Mouse (Mus musculus) bone marrow, adult 2 months (tissue): ENCODE measurements around the gene Gm42372. TPM values are rescaled to one million over a fixed set of nuclear protein-coding genes. Genes with fewer than 3 reads are reported as not detected.

Experiments
- H3K27ac ChIP-seq: fragments of 200-500 bp; 2 replicates; pipeline ENCODE4 v1.5.1; 2012; ENCODE audit warnings: low read depth, mild to moderate bottlenecking, control low read depth, inconsistent platforms, low read length; ENCODE audit not compliant: control insufficient read depth, poor library complexity, insufficient read depth
- H3K4me1 ChIP-seq: fragments of 200-500 bp; 2 replicates; pipeline ENCODE4 v1.6.1; 2011; ENCODE audit warnings: low read length; ENCODE audit not compliant: control insufficient read depth, insufficient read depth
- H3K4me3 ChIP-seq: fragments of 200-500 bp; replicated peaks from 2 replicates; pipeline ENCODE3; 2011; ENCODE audit warnings: mild to moderate bottlenecking, low read depth, low read length, control low read depth; ENCODE audit not compliant: control insufficient read depth
- CTCF ChIP-seq: fragments of 200-500 bp; IDR thresholded peaks from 2 replicates; pipeline ENCODE4 v1.5.1; 2011; ENCODE audit warnings: low read length, control low read depth; ENCODE audit not compliant: control insufficient read depth, insufficient read depth
- POLR2A ChIP-seq: fragments of 200-500 bp; IDR thresholded peaks from 2 replicates; pipeline ENCODE4 v1.6.1; 2011; ENCODE audit warnings: low read depth, mild to moderate bottlenecking, control low read depth, low read length, borderline replicate concordance; ENCODE audit not compliant: control insufficient read depth
- WGBS: fragments of 180-500 bp; shearing (Covaris S2); methylation state at CpG from one replicate; pipeline ENCODE4 v1.1.7; 2018; 5-methylcytosine and 5-hydroxymethylcytosine counted together
- polyA plus RNA-seq: library from polyadenylated mRNA; stranded (reverse); fragments of >200 nt; gene quantifications from 2 replicates; pipeline ENCODE4 v1.2.4, GENCODE M21; 2011; ENCODE audit warnings: low replicate concordance; ENCODE audit not compliant: missing spikeins, insufficient read depth, insufficient read length

Gm42372 gene
- polyA plus RNA-seq, 1 experiment, result 1.9 TPM

DNA sequence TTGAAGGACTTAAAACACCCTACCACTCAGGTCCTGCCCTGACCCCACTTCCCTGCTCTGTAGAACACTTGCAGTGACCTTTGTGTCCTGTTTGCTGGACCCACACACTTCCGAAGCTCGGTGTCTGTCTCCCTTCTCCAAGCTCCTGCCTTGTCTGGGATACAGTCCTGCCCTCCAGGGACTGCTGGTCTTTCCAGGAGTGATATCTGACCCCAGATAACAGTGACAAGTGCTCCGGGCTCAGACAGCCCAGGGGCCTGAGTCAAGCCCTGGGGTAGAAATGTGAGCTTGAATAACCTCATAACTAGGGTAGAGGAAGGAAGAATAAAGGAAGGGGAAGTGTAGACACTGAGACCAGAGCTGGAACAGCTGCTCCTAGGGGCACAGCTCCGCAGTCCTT lies 40.8 kb downstream of the Gm42372 start:
- Histone ChIP-seq H3K4me1 (peaks cover 15% of the 10 kb centered on the region), H3K27ac (0 out of 2 replicates have a peak overlapping the region, but pooled peaks have one; percentile 17)

DNA sequence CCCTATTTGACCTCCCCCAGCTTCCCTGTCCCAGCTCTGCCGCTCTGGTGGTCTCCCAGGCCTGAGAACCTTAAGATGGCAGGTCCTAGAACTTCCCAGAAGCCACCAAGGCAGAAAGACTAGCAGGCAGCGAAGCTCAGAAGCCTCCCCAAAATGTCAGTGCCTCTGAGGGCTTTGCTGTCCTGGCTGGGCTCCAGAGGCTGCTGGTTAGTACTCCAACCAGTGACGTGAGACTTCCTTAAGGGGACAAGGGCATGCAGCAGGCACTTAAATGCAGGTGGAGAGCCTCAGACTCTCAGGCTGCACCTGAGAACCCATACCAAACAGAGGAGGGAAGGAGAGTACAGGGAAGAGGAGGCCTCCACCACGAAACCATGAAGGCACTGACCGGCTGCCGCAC lies 41.3 kb downstream of the Gm42372 start:
- H3K27ac ChIP-seq, result peak overlapping the region; percentile 47
- H3K4me3 ChIP-seq, result no peak overlapping the region
- 27% methylated on average over 6 of the region's 6 CpGs for WGBS
- TF ChIP-seq CTCF, result no peak
- no peak for TF ChIP-seq POLR2A
- peaks cover 15% of the 10 kb centered on the region for H3K4me1 ChIP-seq

More for the DNA sequence above, 40.8 kb downstream of the Gm42372 start:
- TF ChIP-seq CTCF (no peak), POLR2A (no peak)
- 41% methylated on average over 4 of the region's 4 CpGs for WGBS
- no peak overlapping the region for H3K4me3 ChIP-seq

DNA sequence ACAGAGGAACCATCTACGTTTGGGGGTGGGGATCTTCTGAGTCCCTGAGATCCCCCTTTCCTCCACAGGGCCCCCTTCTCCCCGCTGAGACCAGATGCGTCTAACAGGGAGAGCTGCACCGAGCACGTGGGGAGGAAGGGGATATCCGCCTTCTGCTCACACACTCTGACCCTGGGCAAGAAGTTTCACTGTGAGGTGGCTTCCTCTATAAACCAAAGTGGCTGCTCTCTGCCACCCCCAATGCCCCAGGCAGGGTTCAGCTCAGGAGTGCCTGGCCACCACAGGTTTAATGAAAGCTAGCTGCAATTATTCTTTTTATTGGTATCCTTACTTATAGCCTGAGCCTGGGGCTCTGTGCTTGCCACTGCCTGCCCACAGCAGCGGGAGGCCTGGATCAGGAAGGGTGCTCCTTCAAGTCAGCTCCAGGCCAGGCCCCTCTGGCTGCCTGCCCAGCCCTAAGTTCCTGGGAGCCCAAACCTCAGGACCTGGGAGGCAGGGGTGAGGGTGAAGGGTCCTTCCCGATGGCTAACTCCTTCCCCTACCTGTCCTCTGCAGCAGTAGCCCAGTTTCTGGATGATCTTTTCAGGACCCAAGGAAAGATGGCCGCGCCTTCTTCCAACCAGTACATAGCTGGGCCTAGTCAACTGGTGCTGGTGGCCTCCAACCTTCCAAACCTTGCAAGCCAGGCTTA lies 42.1 kb downstream of the Gm42372 start:
- TF ChIP-seq CTCF, result no peak
- no peak for TF ChIP-seq POLR2A
- Histone ChIP-seq H3K4me1 (peaks cover 15% of the 10 kb centered on the region), H3K4me3 (no peak overlapping the region), H3K27ac (peak overlapping the region; percentile 47)
- 24% methylated on average over 10 of the region's 10 CpGs for WGBS

DNA sequence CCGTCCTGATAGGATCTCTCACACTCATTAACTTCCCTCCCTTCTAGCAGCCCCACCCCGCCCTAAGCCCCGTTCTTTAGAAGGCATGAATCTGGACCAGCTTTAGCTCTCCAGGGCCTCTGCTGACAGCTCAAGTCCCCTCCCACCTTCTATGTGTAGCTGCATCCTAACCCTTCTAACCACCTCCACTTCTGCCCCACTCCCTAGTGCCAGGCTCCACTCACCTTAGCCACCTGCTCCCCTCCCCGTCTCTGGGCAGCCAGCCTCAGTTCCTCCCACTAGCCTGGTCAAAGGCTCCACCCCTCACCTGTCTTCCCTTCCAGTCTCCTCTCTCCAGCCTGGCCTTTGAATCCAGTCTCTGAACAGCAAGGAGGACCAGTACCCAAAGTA lies 42.6 kb downstream of the Gm42372 start:
- H3K4me3 ChIP-seq, result no peak overlapping the region
- WGBS, result 23% methylated on average over 4 of the region's 4 CpGs
- peaks cover 15% of the 10 kb centered on the region for H3K4me1 ChIP-seq
- no peak overlapping the region for H3K27ac ChIP-seq
- TF ChIP-seq CTCF, result no peak
- no peak for TF ChIP-seq POLR2A

DNA sequence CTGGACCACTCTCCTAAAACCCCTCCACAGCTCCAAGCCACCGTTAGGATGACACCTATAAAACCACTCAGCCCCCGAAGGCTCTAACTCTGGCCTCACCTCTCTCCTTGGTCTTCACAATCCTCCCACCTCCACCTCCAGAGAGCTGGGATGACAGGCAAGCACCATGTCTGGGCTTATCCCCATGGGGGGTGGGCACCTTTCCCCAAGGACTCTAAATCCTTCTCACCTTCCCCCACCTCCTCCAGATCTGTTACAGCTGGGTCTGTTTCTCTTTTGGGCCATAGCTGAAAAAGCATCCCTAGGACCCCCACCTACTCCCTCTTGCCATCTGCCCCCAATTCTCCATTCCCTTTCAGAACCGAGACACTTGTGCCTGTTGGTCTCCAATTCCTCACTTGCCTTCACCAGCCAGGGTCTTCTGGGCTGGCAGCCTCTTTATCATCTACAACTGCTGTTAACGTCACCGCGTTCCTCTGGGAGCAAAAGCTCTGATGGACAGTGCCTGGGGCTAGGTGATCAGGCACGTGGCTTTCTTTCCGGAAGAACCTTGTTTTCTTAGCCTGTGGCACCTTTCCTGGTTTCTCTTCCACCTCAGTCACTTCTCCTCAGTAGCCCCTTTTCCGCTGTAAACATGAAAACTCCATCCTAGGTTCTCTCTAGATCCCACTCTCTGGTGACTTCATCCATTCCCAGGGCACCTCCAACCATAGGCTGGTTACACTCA lies 43.2 kb downstream of the Gm42372 start:
- no peak overlapping the region for H3K4me3 ChIP-seq
- WGBS, result 50% methylated on average over 9 of the region's 9 CpGs
- peaks cover 15% of the 10 kb centered on the region for H3K4me1 ChIP-seq
- no peak overlapping the region for H3K27ac ChIP-seq
- TF ChIP-seq POLR2A, result no peak
- no peak for TF ChIP-seq CTCF

DNA sequence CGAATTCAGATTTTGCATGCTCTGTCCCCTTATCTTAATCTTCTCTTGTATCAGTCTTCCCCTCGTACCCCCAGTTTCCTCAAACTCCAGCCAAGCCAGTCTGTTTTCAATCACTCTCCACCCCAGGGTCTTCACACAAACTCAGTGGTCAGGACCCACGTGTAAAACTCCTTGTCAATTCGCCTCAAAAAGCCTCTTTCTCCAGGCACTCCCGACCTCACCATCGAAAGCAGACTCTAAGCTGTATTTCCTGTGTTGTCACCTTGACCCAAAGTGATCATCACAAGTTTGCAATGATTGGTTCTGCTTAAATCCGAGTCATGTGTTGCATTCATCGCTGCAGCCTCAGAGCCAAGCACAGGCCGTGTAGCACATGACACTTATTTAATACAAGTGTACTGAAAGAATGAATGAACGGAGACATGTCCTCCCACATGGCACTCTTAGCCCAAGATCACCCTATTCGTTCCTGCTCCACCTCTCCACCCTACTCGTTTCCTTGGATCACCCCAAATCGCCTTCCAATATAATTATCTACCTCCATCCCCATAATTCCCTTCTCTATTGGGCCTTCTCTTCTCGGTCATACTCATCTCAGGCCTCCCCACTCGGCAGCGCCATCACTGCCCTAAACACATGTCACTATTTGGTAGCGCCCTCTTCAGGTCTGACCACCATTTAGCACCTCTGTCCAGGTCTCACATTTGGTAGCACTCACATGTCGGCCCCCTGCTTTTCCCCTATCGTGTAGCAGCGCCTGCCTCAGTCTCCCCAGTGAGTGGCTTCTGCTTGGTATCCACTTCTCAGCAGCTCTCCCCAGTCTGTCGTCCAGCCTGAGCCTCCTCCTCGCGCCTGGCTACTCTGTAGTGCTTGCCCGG lies 44.1 kb downstream of the Gm42372 start:
- Histone ChIP-seq H3K4me3 (peak overlapping the region; percentile 86), H3K4me1 (peaks cover 15% of the 10 kb centered on the region), H3K27ac (peak overlapping the region; percentile 74)
- under 1% methylated on average over 24 of the region's 24 CpGs for WGBS
- TF ChIP-seq CTCF (peak; percentile 45; the same call in 1 of the 2 replicates), POLR2A (no peak)

DNA sequence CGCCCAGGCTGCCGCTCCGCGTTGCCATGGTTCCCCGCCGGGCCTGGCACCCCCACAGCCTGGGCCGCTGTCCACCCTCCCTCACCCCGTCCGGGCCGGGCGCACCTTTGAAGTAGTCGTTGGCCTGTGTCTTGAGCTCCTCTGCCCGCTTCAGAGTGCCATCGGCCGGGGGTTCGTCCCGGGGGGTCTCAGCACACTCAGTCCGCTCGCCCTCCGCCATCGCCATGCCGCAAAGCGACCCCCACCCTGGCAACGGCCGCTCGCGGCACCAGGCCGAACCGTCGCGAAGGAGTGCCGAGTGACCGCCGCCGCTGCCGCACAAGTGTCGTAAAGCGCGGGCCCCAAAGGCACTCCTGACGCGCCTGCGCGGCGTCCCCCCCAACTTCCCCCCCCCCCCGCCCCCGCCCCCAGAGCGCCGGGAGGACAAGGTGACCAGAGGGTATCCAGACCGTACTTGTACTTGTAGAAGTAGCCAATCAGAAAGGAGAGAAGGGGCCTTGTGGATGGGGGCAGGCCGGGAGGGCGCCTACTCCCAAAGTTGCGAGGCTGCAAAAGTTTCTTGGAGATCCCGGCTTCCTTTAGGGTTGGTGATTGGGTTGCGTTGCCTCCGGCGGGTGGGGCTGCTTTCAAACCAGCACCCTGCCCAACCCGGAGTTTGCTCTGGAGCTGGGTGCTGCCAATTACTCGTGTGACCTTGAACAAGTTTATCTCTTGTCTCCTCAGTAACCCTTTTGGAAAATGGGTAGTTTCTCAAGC lies 44.9 kb downstream of the Gm42372 start, which contains the start of gene Ppp5c:
Gene Ppp5c (minus strand): TSS at position 337 of the 756 bp plus-strand sequence.
- H3K4me1 ChIP-seq, result peaks cover 15% of the 10 kb centered on the region
- TF ChIP-seq POLR2A (0 out of 2 replicates have a peak, but pooled peaks have one; percentile 38), CTCF (no peak)
- under 1% methylated on average over 58 of the region's 58 CpGs for WGBS
- peak within 1 kb of the TSS; percentile 74 for H3K27ac ChIP-seq
- peak within 1 kb of the TSS; percentile 86 for H3K4me3 ChIP-seq
